Mouse (Mus musculus): ENCODE data around the gene Iqcf5. TPM values are rescaled to one million over a fixed set of nuclear protein-coding genes. Genes with fewer than 3 reads are reported as not detected.

The Iqcf5 gene
- polyA plus RNA-seq (2015; fragmentation: Nextera tagmentation; extraction: Ambion mirVana) = not detected in 2 replicates

DNA sequence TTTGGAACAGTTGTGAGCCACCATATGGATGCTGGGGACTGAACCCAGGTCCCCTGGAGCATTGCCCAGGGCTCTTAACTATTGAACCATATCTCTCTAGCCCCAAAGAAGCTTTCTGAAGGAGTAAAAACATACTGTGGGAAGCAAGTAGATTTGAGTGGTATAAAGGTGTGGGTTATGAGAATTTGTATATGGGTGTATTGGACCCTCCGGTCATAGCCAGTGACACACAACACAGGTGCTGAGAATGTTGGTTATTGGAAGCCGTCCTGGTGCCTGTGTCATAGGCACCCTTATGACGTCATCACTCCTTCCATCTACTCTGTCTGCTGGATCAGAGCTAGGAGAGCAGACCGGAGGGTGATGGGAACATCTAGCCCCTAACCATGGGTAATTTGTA lies at the start of gene Iqcf5:
Iqcf5 (plus strand) TSS at position 301 of the 400 bp plus-strand sequence.

DNA sequence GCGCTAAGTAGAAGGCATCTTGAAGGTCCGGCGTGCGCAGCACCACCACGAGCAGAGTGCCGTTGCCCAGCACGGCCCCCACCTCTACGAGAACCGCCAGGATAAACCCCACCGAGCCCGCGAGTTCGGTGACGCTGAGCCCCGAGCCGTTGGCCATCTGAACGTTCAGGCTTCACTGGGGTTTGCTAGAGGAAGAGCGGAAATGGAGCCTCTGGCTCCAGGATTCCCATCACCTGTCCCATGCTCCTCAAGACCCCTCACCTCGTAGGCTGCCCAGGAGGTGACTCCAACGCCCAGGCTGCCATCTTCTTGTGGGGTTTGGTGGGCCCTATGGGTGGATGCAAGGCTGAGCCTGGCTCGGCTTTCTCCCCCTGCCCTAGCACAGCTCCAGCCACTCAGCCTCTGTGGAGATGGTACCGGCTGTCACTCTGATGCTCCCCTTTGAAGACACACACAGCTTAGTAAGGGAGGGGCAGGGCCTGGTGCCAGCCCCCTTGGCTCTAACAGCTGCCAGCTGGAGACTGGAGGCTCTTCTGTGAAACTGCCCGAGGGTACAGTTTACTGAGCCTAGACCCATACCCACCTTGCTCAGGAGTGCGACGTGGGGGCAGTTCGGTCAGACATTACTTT lies 48.7 kb upstream of the Iqcf5 start, which contains the start of gene Gpr62:
Gpr62 (minus strand) TSS at position 368 of the 630 bp plus-strand sequence.

DNA sequence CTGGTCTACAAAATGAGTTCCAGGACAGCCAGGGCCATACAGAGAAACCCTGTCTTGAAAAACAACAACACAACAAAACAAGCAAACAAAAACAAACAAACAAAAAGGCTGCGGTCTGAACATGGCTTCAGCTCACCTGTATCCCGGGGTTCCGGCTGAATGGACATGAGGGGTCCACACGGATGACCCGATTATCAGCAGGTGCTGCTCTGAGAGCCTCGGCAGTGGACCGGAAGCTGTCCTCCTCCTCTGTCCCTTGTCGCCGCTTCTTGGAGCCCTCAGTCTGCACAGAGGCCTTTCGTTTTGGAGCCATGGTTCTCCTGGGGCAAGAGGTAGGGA lies 38.7 kb upstream of the Iqcf5 start, which contains the start of gene Rrp9:
Rrp9 (plus strand) TSS at position 301 of the 339 bp plus-strand sequence.

DNA sequence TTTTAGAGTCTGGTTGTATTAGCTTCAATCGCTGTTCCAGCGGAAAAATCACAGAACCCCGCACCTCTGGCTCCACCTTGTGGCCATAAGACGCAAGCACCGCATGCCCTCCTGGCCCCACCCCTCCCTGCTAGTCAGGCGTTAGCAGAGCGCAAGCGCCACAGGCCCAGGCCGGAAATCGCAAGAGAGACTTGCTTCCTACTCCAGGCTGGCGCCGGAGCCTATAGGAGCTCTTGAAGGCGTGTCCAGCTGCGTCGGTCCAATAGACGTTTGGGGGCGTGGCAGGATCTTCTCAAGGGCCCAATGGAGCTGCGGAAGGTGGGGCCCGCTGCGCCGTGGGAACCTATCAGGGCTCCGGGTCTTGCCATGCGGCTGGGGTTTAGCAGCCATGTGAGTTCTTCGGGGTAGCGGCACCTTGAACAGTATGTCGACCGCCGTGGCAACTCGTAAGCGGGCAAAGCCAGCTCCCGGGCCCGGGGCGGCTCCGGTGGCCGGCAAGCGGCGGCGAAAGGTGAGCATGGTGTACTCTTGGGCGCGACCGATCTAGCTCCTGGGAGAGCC lies 37.4 kb upstream of the Iqcf5 start, which contains the start of gene Parp3:
Parp3 (minus strand) TSS at position 26 of the 561 bp plus-strand sequence.

DNA sequence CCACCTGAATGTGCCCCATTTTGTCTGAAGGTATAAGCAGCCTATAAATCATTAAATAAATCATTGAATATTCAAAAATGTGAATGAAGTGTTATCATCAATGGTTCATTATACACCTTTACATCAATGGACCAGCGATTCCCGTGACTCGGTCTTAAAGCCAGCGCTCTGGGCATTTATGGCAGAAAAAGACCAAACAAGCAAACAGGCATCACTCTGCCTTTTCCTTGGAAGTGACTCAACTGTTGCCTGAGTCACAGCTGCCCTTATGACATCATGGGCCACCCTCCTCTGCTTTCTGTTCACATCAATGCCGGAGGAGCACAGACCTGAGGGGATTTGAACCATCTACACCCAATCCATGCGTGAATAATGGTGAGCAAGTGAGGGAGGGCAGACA lies 14.7 kb upstream of the Iqcf5 start, which contains the start of gene Iqcf1:
Iqcf1 (plus strand) TSS at position 301 of the 400 bp plus-strand sequence.

DNA sequence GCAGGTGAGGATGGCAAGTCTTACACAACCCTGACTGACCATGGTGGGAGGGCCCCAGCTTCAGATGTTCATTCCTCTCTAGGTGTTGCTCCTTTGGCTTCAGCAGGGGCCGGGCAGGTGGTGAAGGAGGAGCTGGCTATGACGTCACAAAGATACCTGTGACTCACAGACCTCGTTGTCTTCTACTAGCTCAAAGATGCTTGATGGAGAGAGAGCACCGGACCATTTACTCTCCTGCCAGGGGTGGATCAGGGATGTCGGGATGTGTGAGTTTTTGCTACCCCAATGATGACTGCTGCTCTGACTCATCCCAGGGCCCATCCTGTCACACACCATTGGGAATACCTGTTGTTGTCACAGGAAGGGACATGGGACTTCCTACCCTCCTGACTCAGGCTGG lies 47.2 kb downstream of the Iqcf5 start, which contains the start of gene Iqcf3:
Iqcf3 (minus strand) TSS at position 101 of the 400 bp plus-strand sequence.

Other genes starting within 250 kb of the Iqcf5 start
- 7.5 and 13.4 TPM in 2 replicates for gene Poc1a, start 233.5 kb upstream of the Iqcf5 start, polyA plus RNA-seq (2015; fragmentation: Nextera tagmentation; extraction: Ambion mirVana)
- 7.9 and 12.0 TPM in 2 replicates for gene Dusp7, start 145.9 kb upstream of the Iqcf5 start, polyA plus RNA-seq (2015; fragmentation: Nextera tagmentation; extraction: Ambion mirVana)
- 778 and 779 TPM in 2 replicates for gene Rpl29, start 85.1 kb upstream of the Iqcf5 start, polyA plus RNA-seq (2015; fragmentation: Nextera tagmentation; extraction: Ambion mirVana)
- gene Acy1, start 76.3 kb upstream of the Iqcf5 start, polyA plus RNA-seq (2015; fragmentation: Nextera tagmentation; extraction: Ambion mirVana) = 23.8 and 25.2 TPM in 2 replicates
- gene Abhd14b, start 67.1 kb upstream of the Iqcf5 start, polyA plus RNA-seq (2015; fragmentation: Nextera tagmentation; extraction: Ambion mirVana) = 19.9 and 31.6 TPM in 2 replicates
- gene Abhd14a, start 66.9 kb upstream of the Iqcf5 start, polyA plus RNA-seq (2015; fragmentation: Nextera tagmentation; extraction: Ambion mirVana) = 38.1 and 42.1 TPM in 2 replicates
- 45.2 and 66.2 TPM in 2 replicates for gene Pcbp4, start 61.3 kb upstream of the Iqcf5 start, polyA plus RNA-seq (2015; fragmentation: Nextera tagmentation; extraction: Ambion mirVana)
- gene Gpr62, start 48.6 kb upstream of the Iqcf5 start, polyA plus RNA-seq (2015; fragmentation: Nextera tagmentation; extraction: Ambion mirVana) = 0.81 and 1.2 TPM in 2 replicates
- gene Rrp9, start 38.6 kb upstream of the Iqcf5 start, polyA plus RNA-seq (2015; fragmentation: Nextera tagmentation; extraction: Ambion mirVana) = 23.9 and 29.5 TPM in 2 replicates
- gene Parp3, start 37.6 kb upstream of the Iqcf5 start, polyA plus RNA-seq (2015; fragmentation: Nextera tagmentation; extraction: Ambion mirVana) = 12.7 and 13.4 TPM in 2 replicates
- gene Iqcf1, start 14.6 kb upstream of the Iqcf5 start, polyA plus RNA-seq (2015; fragmentation: Nextera tagmentation; extraction: Ambion mirVana) = not detected in 2 replicates
- not detected in 2 replicates for gene Iqcf3, start 47.1 kb downstream of the Iqcf5 start, polyA plus RNA-seq (2015; fragmentation: Nextera tagmentation; extraction: Ambion mirVana)
- gene Iqcf4, start 56.4 kb downstream of the Iqcf5 start, polyA plus RNA-seq (2015; fragmentation: Nextera tagmentation; extraction: Ambion mirVana) = not detected in 2 replicates
- gene Iqcf6, start 112.0 kb downstream of the Iqcf5 start, polyA plus RNA-seq (2015; fragmentation: Nextera tagmentation; extraction: Ambion mirVana) = not detected in 2 replicates
- not detected in 2 replicates for gene Grm2, start 141.5 kb downstream of the Iqcf5 start, polyA plus RNA-seq (2015; fragmentation: Nextera tagmentation; extraction: Ambion mirVana)
- gene Tex264, start 171.4 kb downstream of the Iqcf5 start, polyA plus RNA-seq (2015; fragmentation: Nextera tagmentation; extraction: Ambion mirVana) = 85.4 and 117 TPM in 2 replicates

All from adrenal gland, postnatal 0 days (tissue).